Mouse (Mus musculus): ENCODE results near the gene Clpb.

GRCm38 (mm10) chr7:101662006-101662405 is 1.4 kb upstream of the Clpb start:
- TF ChIP-seq CTCF (IDR thresholded peaks at IDR 0.05; ENCODE audit: extremely low read depth, insufficient read length, insufficient replicate concordance, low read depth, low read length) = peak; percentile 23; the same call in 1 of the 2 replicates
- no peak for TF ChIP-seq POLR2A (IDR thresholded peaks at IDR 0.05; ENCODE audit: low read depth, low read length)
